ENCODE assay signal across 18 mouse cellular contexts in genomic region chr17:78609191-78609855, GRCm38 (mm10).
"Had no signal": no experiment of that assay in that cellular context is flagged by ENCODE, and none has a peak within 500 bp of the region (broad histone marks: within the 10 kb centered on the region; RNA-seq: fewer than 3 reads in every experiment).

No protein-coding gene starts in this region.

- ATAC-seq: liver, postnatal 0 days; lung, postnatal 0 days; midbrain, embryonic 15.5 days had no signal

- H3K36me3 ChIP-seq: liver, embryonic 15.5 days; lung, embryonic 15.5 days; midbrain, embryonic 12.5 days; midbrain, embryonic 15.5 days; neural tube, embryonic 12.5 days; stomach, embryonic 15.5 days had no signal

- H3K4me2 ChIP-seq: liver, embryonic 15.5 days; lung, embryonic 15.5 days; midbrain, embryonic 12.5 days; midbrain, embryonic 15.5 days; neural tube, embryonic 12.5 days; stomach, embryonic 15.5 days had no signal

- H3K27ac ChIP-seq: liver, embryonic 15.5 days; lung, embryonic 15.5 days; macrophage; midbrain, embryonic 12.5 days; midbrain, embryonic 15.5 days; neural tube, embryonic 12.5 days; stomach, embryonic 15.5 days; stomach, postnatal 0 days had no signal

- H3K4me1 ChIP-seq: liver, embryonic 15.5 days; lung, embryonic 15.5 days; megakaryocyte, embryonic 14.5 days; midbrain, embryonic 12.5 days; midbrain, embryonic 15.5 days; neural tube, embryonic 12.5 days; stomach, embryonic 15.5 days had no signal

- H3K9me3 ChIP-seq: liver, embryonic 15.5 days; lung, embryonic 15.5 days; megakaryocyte, embryonic 14.5 days; midbrain, embryonic 12.5 days; midbrain, embryonic 15.5 days; neural tube, embryonic 12.5 days; stomach, embryonic 15.5 days had no signal

- H3K4me3 ChIP-seq: liver, embryonic 15.5 days; lung, embryonic 15.5 days; megakaryocyte, embryonic 14.5 days; midbrain, embryonic 12.5 days; midbrain, embryonic 15.5 days; neural tube, embryonic 12.5 days; stomach, embryonic 15.5 days had no signal

- DNase-seq: liver, postnatal 0 days; lung, adult 2 months; lung, postnatal 14 days; lung, postnatal 36 days; right cerebral cortex, postnatal 14 days; thymus, adult 2 months; thymus, postnatal 25 days; thymus, postnatal 4 days had no signal

- H3K9ac ChIP-seq: liver, embryonic 15.5 days; liver, postnatal 0 days; lung, embryonic 15.5 days; midbrain, embryonic 12.5 days; midbrain, embryonic 15.5 days; neural tube, embryonic 12.5 days; stomach, embryonic 15.5 days had no signal

- H3K27me3 ChIP-seq: liver, embryonic 15.5 days; lung, embryonic 15.5 days; midbrain, embryonic 12.5 days; midbrain, embryonic 15.5 days; neural tube, embryonic 12.5 days; stomach, embryonic 15.5 days had no signal
